Mouse (Mus musculus) cerebellum, adult 9-11 months (tissue): ENCODE results near the gene Poln.

ENCODE experiments used
- DNase-seq: peaks from one replicate; pipeline ENCODE4 v3.0.0; 2022

The Poln gene

GRCm38 (mm10) chr5:33976267-33976666 is 193.0 kb downstream of the Poln start:
- no peak for DNase-seq

- peak; percentile 46 for DNase-seq
These were observed 194.5 kb downstream of the Poln start for GRCm38 (mm10) chr5:33974736-33975135.

- DNase-seq: no peak
These were observed 209.9 kb downstream of the Poln start for GRCm38 (mm10) chr5:33959382-33959781.
